ENCODE assay signal across 8 mouse cellular contexts in the genomic region with DNA sequence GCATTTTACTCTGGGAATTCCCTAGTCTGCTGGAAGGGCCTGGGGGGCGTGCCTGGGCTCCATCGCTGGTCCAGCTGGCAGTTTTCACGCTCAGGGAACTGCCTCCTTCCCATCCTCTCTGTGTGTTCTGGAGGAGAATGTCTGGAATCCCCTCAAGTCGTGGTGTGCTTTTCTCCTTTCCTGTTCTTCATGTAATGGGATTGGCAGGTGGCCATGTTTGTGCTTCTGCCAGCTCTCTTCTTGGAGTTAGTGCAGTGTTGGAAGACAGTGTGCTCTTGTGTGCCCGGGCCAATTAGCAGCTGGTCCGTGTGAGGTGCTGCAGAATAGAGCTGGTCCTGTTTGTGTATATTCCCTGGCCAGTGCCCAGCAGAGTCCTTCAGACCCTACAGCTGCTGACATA.
A peak's percentile ranks its signal among the peaks of the same experiment; 100 is the strongest.
DNase-seq lines count a peak whose midpoint lies in the region; ATAC-seq lines count a peak whose summit lies in the region.

No protein-coding gene starts in this region.

- ATAC-seq in liver, embryonic 12.5 days: no peak
- ATAC-seq in kidney, embryonic 15.5 days (replicated peaks; ENCODE audit: low FRiP score): peak; percentile 86
- no peak for ATAC-seq in inflammation-experienced regulatory T-cells, adult 6 months

- H3K4me3 ChIP-seq in liver, embryonic 12.5 days: no peak overlapping the region
- H3K4me3 ChIP-seq in kidney, embryonic 15.5 days (replicated peaks): no peak overlapping the region

- intact Hi-C loops in left cerebral cortex, postnatal 4 days (cut with DNase I): no loop called here

- H3K27ac ChIP-seq in liver, embryonic 12.5 days: no peak overlapping the region
- peak overlapping the region; percentile 83 for H3K27ac ChIP-seq in kidney, embryonic 15.5 days

- peaks cover 91% of the 10 kb centered on the region for H3K36me3 ChIP-seq in liver, embryonic 12.5 days
- H3K36me3 ChIP-seq in kidney, embryonic 15.5 days: peaks cover 78% of the 10 kb centered on the region

- no peaks in the 10 kb centered on the region for H3K27me3 ChIP-seq in liver, embryonic 12.5 days (replicated peaks)
- H3K27me3 ChIP-seq in kidney, embryonic 15.5 days: no peaks in the 10 kb centered on the region

- H3K4me1 ChIP-seq in liver, embryonic 12.5 days: peaks cover 12% of the 10 kb centered on the region
- H3K4me1 ChIP-seq in kidney, embryonic 15.5 days: peaks cover 36% of the 10 kb centered on the region

- DNase-seq in liver: peak; percentile 29
- DNase-seq in fibroblast of lung, adult 2 months (ENCODE audit: low read depth): peak; percentile 96
- peak; percentile 89 to 91 for DNase-seq in heart, adult 9 months (ENCODE audit: low spot score in 2 of 2)
- peak; percentile 98 for DNase-seq in left cerebral cortex, postnatal 4 days
- peak; percentile 85 to 93 for DNase-seq in right cerebral cortex, adult 2 months (ENCODE audit: low spot score in 2 of 2)

- H3K9ac ChIP-seq in liver, embryonic 12.5 days: no peak overlapping the region
- H3K9ac ChIP-seq in kidney, embryonic 15.5 days: no peak overlapping the region

- H3K9me3 ChIP-seq in liver, embryonic 12.5 days (replicated peaks): no peaks in the 10 kb centered on the region
- H3K9me3 ChIP-seq in kidney, embryonic 15.5 days (replicated peaks): no peaks in the 10 kb centered on the region

- WGBS in liver, embryonic 12.5 days (ENCODE audit: insufficient replicate concordance): 79% methylated on average over 6 of the region's 6 CpGs
- WGBS in kidney, embryonic 15.5 days: 29% methylated on average over 6 of the region's 6 CpGs

- H3K4me2 ChIP-seq in liver, embryonic 12.5 days: no peak overlapping the region
- no peak overlapping the region for H3K4me2 ChIP-seq in kidney, embryonic 15.5 days

Comparison
In these comparisons a context has a peak if more than half of its experiments do, and no peak if none do; other contexts are left out.
1. DNase-seq: peak in every context shown above with its lines; median percentile 98 in left cerebral cortex, postnatal 4 days; 96 in fibroblast of lung, adult 2 months; 90 in heart, adult 9 months; 89 in right cerebral cortex, adult 2 months; 29 in liver.